Mouse (Mus musculus): Measurements from ENCODE around the gene Pde4d.

- TF ChIP-seq UBTF (IDR thresholded peaks at IDR 0.05; ENCODE audit: borderline replicate concordance, insufficient read depth, low read depth, low read length) (no peak), CTCF (IDR thresholded peaks at IDR 0.05 in 2 of 3, conservative IDR thresholded peaks at IDR 0.05 in 1 of 3; ENCODE audit: control insufficient read depth in 1 of 3, insufficient read depth in 1 of 3, low read depth in 2 of 3, low read length in 3 of 3, poor library complexity in 1 of 3, severe bottlenecking in 1 of 3) (no peak), POLR2AphosphoS5 (IDR thresholded peaks at IDR 0.05; ENCODE audit: borderline replicate concordance, low read depth, low read length) (no peak), E2F4 (IDR thresholded peaks at IDR 0.05; ENCODE audit: borderline replicate concordance, low read depth, low read length) (no peak), EP300 (IDR thresholded peaks at IDR 0.05; ENCODE audit: low read depth in 1 of 2, low read length in 2 of 2) (no peak), CHD2 (IDR thresholded peaks at IDR 0.05; ENCODE audit: low read length) (no peak), POLR2A (IDR thresholded peaks at IDR 0.05; ENCODE audit: control insufficient read depth in 1 of 2, insufficient read depth in 1 of 2, low read depth in 1 of 2, low read length in 2 of 2, poor library complexity in 1 of 2) (no peak), TBP (IDR thresholded peaks at IDR 0.05; ENCODE audit: low read depth, low read length) (no peak), MAX (IDR thresholded peaks at IDR 0.05; ENCODE audit: low read length) (no peak), MAFK (IDR thresholded peaks at IDR 0.05; ENCODE audit: borderline replicate concordance, low read depth, low read length) (no peak), ETS1 (IDR thresholded peaks at IDR 0.05; ENCODE audit: low read depth, low read length) (no peak)
Observed at GRCm38 (mm10) chr13:109985411-109985810, 1535.7 kb downstream of the Pde4d start.

All from MEL (cell line).